Mouse (Mus musculus) natural killer cell, adult 2 months (primary cell): ENCODE measurements at regions not wholly inside any gene's neighbourhood (a gene's known extent, or its start where the extent isn't known, plus 50 kb on each side); places are given as distances from the start of the nearest gene placed in this dataset.
A peak's percentile ranks its signal among the peaks of the same experiment; 100 is the strongest.
"Not testable (repeated sequence)": the region's sequence is repeated elsewhere in the genome, so short reads cannot be mapped to it uniquely, and the experiment has no call there.

Experiments used
- DNase-seq, 2 experiments: peaks; one replicate each; pipeline ENCODE4 v3.0.0; 2022; ENCODE audit warnings: low spot score in 2 of 2

GRCm38 (mm10) chr15:59733031-59733810 lies 283.2 kb downstream of the 4933412E24Rik start:
- DNase-seq, result no peak

DNA sequence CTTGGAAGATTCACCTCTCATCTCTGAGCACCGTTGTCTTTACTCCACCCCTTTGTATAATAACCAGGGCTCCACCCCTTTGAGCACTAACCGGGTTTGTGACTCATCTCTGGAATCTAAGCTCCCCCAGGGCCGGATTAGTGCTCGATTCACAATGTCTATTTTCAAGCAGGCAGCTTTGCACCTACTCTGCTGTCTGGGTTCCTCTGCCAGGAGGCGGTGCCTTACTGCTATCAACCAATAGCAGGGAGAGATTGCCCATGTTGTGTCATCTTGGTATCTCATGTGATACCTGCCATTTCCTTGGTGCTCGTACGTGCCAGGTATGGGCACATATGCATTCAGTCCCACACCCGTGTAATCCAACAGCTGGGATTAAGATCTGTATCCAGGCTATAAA lies 285.3 kb downstream of the 4933412E24Rik start:
- no peak for DNase-seq

DNA sequence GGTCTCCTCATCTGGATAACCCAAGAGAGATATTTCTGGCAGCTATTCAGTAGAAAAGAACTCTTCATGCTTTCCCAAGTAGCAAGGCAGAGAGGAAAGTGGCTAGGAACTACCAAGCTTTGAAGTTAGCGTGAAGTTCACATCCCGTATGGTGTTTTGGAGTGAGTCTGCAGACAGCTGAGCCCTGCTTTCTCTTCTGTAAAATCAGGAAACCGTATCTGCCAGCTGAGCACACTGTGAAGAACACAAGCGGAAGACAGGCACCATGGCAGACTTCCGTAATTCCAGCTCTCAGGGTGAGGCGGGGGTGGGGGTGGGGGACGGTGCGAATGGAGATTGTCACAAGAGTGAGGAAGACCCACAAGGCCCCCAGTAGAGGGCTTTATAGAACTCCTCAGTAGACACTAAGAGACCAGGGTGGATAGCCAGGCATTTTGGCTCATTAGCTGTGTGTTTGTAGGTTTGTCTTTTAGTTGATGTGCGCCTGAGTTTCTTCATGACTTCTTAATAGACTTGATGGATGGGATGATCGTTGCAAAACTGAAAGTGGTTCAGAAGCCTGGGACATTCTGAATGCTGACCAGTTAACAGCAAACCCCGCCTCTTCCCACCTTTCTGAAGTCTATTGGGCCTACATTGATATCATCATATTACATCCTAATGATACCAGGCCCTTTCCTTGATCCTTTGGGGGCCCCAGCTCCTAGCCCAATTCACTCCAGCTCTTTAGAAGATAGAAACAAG lies 287.4 kb downstream of the 4933412E24Rik start:
- no peak for DNase-seq

- DNase-seq, result peak in 1 of 2 experiments; percentile 58
Observed at GRCm38 (mm10) chr15:59728131-59728601, 288.2 kb downstream of the 4933412E24Rik start.

DNA sequence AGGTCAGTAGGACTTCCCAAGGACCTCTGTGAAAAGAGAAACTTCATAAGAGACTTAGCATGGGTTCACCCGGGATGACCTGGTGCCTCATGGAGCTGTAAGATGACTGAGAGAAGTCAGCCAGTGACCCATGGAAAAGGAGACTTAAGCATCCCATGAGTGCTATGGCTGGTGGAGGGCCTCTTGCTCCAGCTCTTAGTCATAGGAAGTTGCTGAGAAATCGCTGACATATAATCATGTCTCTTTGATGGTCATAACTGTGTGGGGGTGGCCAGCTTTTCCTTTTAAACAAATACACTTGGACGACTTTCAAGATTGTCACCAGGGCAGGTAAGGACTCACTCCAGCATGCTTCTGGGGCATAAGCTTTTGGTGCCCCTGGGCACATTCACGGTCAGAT lies 290.5 kb downstream of the 4933412E24Rik start:
- no peak for DNase-seq

DNA sequence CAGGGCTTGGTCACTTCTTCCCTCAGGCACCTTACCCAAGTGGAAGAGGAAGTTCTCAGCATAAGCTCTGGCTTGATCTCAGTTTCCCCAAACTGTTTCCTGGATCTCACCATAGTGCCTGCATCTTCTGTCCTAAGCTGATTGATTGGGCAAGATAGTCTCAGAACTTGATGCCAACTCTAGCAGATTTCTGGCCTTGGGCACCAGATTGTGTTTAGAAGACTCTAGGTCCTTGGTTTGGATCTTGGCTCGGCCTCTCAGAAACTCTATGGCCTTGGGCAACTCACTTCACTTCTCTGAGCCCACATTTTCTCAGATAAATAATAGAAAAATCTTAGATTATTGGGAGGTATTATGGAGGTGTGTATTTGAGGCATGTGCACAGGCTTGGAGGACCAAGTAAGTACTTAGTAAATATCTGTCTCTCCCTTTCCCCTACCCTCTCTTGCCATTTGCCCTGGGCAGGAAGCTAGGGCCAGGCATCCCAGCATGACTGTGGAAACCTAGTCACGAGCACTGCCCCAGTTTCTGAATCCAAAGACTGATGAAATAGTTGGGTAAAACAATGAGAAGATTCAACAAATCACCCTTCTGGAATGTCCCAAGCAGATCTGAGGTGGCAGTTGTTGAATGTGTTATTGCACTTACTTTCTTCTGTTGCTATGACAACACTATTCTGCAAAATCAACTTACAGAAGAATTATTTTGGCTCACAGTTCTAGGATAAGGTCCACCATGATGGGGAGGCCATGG lies 293.6 kb downstream of the 4933412E24Rik start:
- DNase-seq, result no peak

DNA sequence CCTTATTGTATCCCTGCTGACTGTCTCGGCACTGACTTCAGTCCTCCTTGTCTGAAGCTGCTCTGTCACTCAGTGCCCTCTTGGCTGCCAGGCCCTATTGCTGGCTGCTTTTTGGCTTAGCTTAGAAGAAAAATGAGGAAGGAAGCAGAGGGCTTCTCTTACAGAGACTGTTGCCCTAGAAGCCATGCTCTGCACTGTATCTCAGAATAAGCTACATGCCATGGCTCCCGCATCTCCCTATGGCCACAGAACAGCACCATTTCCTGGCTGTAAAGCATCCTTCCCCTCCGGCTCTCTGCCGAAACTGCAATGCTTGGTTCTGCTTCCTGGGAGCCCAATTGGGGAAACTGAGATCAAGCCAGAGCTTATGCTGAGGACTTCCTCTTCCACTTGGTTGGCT lies 295.0 kb downstream of the 4933412E24Rik start:
- DNase-seq, result peak in 1 of 2 experiments; percentile 16

GRCm38 (mm10) chr15:59721018-59721417 lies 295.4 kb downstream of the 4933412E24Rik start:
- peak in 1 of 2 experiments; percentile 8 for DNase-seq

DNA sequence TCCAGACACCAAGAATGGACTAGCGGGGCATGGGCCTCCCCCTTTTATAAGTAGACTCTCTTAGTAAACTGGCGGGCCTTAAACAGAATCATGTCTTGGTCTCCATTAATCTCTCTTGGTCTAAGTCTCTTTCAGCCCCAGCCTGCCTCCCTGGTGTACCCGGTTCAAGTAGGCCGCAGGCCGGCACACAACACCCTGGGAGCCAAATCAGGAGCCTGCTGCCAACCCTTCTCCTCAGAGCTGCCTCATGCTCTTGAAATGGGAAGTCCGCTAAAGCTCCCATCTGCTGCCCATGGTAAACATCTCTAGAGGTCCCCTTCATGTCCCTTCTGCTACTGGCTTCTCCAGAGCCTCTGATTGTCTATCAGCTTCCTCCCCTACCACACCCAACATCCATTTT lies 296.3 kb downstream of the 4933412E24Rik start:
- no peak for DNase-seq

GRCm38 (mm10) chr15:59719383-59720128 lies 296.9 kb downstream of the 4933412E24Rik start:
- DNase-seq, result not testable (repeated sequence)

- DNase-seq, result no peak
Observed at GRCm38 (mm10) chr15:59716872-59717271, 299.5 kb downstream of the 4933412E24Rik start.

DNA sequence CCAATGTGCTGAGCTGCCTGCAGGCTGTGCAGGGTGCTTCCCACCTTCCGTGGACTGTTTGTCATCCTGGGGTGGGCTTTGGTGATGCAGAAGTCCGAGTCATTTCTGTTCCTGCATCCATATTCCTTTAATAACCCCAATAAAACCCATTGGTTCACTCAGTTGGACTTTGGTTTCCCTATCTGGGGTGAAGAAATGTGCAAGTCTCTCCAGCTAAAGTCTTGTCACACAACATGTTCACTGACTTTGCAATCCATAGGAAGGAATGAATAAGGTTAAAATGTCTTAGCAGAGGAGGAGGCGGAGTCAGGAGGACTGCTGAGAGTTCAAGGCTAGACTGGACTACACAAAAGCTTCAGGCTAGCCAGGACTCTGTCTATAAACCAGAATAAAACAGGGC lies 300.5 kb downstream of the 4933412E24Rik start:
- no peak for DNase-seq

- no peak for DNase-seq
Observed at GRCm38 (mm10) chr15:59713965-59714739, 302.3 kb downstream of the 4933412E24Rik start.

DNA sequence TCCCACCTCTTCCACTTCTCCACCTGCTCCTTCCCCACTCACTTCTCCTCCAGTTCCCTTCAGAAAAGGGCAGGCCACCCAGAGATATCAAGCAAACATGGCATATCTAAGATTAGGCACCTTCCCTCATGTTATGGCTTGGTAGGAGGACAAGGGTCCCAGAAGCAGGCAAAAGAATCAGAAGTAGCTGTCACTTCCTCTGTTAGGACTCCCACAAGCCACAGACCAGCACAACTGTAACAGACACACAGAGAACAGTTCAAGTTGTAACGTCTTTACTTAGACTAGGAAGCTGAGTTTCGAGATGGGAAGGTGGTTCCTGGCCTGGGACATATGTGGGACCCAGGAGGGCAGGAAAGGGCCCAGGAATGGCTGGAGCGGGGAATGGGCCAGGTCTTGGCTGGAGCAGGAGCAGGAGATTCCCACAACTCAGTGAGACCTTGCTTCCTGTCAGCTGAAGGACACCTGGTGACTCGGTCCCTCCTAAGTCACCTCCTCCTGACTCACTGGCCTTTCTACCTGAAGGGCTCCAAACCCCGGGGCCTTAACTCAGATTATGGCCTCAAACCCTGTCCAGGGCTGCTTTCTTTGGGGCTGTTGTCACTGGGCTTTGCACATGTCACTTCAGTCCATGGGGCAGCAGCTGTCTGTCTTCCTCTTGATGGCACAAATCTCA lies 304.2 kb downstream of the 4933412E24Rik start:
- no peak for DNase-seq

GRCm38 (mm10) chr15:59709925-59710324 lies 306.5 kb downstream of the 4933412E24Rik start:
- DNase-seq, result no peak

DNA sequence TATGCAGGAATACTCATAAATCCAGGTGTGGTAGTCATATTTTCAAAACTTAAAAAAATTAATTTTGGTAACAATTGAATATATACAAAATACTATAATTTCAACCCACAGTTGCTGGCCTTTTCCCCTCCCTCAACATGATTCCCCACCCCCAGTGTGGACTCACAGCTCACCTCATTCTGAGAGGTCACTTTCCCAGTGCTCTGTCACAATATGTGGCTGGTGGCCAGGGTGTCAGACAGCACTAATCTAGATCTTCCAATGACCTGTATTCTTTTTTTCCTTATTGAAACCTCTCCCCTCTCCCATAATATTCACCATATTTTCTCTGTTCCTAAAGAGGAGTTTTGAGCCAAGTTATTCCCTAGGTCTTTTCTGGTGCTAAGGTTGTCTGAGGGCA lies 308.0 kb downstream of the 4933412E24Rik start:
- DNase-seq, result no peak

DNA sequence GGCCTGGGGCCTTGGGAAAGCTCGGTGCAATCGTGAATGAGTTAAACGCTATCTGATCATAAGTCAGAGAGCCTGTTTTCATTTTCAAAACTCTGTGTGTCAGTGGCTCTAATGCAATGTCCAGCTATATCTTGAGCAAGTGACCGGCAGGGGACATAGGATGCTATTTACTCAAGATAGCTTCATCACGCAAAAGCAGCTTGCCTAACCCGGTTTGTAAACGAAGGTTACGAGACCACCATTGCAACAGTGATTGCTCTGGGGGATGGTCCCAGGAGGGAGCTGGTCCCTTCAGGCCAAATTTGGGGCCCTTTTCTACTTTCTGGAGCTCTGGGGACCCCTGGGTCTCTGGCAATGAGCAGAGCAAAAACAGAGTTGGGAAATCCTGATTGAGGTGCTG lies 309.3 kb downstream of the 4933412E24Rik start:
- no peak for DNase-seq
